Mouse (Mus musculus): Measurements from ENCODE around the gene Suco. TPM values are rescaled to one million over a fixed set of nuclear protein-coding genes. Genes with fewer than 3 reads are reported as not detected.
A peak's percentile ranks its signal among the peaks of the same experiment; 100 is the strongest.

The Suco gene
- polyA plus RNA-seq (2016; fragmentation: Nextera tagmentation; extraction: Ambion mirVana), result 13.3 and 16.3 TPM in 2 replicates

DNA sequence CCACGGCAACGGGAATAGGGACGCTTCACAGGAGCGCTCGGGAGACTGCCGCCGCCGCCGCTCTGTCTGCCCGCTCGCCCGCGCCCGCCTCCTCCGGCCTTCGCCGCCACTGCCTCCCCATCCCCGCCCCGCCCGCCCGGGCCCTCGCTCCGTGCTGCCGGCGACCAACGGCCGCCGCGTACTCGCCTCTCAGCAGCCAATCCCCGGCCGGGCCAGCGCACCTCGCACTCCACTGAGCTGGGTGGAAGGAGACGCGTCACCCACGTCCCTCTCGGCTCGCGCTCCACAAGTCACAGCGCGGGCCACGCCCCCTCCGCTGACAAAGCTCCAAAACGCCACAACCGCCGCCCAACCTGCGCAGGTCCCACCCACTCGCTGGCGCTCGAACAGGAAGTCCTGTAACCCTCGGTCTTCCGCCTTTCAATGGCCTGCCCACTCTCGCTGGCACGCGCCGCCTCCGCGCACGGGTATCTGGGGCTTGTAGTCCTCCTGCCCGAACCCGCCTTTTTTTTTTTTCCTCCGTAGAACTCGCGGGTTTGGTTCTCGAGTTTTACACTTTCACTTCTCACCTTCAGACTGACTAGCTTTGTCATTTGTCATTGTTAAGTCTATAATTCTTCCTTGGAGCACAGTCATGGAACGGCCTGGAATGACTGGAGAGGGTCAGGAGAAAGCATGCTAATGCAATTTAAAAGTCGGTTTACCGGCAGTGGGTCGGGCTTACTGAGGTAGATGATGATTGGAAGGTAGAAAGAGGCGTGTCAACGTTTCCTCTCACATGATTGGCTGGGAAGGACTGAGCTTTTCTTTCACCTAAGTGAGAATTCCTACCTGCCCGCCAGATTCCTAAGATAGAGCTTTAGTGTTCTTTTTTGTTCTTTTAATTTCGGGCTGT is at the start of gene Suco:
Gene Suco (minus strand): TSS at position 130 of the 895 bp plus-strand sequence.
- ATAC-seq, result peak; percentile 97
- peak within 1 kb of the TSS; percentile 100 for H3K27ac ChIP-seq
- H3K27me3 ChIP-seq (replicated peaks), result no peaks in the 10 kb centered on the region
- under 1% methylated on average over 66 of the region's 74 CpGs for WGBS (ENCODE audit: insufficient replicate concordance)
- H3K36me3 ChIP-seq, result 0 out of 2 replicates have a peak, but pooled peaks cover 3% of the 10 kb centered on the region
- no peaks in the 10 kb centered on the region for H3K9me3 ChIP-seq (replicated peaks)
- peak within 1 kb of the TSS; percentile 96 for H3K4me3 ChIP-seq
- H3K4me1 ChIP-seq, result peaks cover 36% of the 10 kb centered on the region
- H3K4me2 ChIP-seq, result peak within 1 kb of the TSS; percentile 78
- peak within 1 kb of the TSS; percentile 98 for H3K9ac ChIP-seq

DNA sequence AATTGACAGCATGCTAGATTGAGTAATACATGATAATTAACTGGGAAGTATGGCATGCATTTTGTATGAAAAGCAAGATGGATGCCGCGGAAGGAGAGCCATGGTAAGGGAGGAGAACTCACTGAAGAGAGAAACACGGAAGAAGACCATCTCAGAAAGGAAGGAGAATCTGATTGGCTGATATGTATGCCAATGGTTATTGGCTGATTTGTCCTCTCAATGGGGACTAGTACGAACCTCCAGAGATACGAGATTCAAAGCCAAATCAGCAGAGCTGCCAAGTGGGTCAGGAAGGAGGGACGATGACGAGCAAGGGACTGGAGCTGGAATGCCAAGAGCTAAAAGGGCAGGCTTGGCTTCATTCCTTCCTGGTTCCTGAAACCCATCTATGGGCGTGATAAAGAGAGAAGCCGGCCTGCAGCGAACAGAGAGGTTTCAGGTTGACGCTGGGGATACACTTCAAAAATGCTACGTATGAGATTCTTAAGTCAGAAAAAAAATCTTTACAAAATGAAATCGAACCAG is 48.9 kb upstream of the Suco start:
- WGBS (ENCODE audit: insufficient replicate concordance), result 79% methylated on average over 13 of the region's 13 CpGs
- H3K4me1 ChIP-seq, result no peaks in the 10 kb centered on the region
- no peak overlapping the region for H3K9ac ChIP-seq
- H3K9me3 ChIP-seq (replicated peaks), result no peaks in the 10 kb centered on the region
- H3K4me3 ChIP-seq, result no peak overlapping the region
- ATAC-seq, result no peak
- no peaks in the 10 kb centered on the region for H3K36me3 ChIP-seq
- no peaks in the 10 kb centered on the region for H3K27me3 ChIP-seq (replicated peaks)
- H3K4me2 ChIP-seq, result no peak overlapping the region
- no peak overlapping the region for H3K27ac ChIP-seq

DNA sequence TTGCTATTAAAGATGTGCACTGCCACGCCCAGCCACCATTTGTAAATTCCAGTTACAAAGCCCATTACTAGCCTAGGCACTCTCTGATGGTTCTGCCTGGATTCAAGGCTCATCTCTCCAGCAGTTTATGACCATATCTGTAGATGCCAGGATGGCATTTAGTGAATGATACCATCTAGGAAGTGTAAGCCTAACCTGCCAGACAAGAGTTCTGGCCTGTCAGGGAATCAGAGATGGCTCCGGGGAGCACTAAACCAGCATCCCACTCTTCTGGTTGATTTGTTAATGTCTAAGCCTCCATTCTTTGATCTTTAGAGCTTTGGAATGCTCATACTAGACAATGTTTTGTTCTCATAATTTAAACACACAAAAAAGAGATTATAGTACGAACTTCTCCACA is 47.8 kb upstream of the Suco start:
- Histone ChIP-seq H3K4me2 (no peak overlapping the region), H3K27ac (no peak overlapping the region), H3K9me3 (replicated peaks) (no peaks in the 10 kb centered on the region), H3K27me3 (replicated peaks) (no peaks in the 10 kb centered on the region), H3K9ac (no peak overlapping the region), H3K36me3 (no peaks in the 10 kb centered on the region), H3K4me1 (peaks cover 5% of the 10 kb centered on the region; the same call in 1 of the 2 replicates), H3K4me3 (no peak overlapping the region)
- no peak for ATAC-seq
- 73% methylated on average over 3 of the region's 3 CpGs for WGBS (ENCODE audit: insufficient replicate concordance)

DNA sequence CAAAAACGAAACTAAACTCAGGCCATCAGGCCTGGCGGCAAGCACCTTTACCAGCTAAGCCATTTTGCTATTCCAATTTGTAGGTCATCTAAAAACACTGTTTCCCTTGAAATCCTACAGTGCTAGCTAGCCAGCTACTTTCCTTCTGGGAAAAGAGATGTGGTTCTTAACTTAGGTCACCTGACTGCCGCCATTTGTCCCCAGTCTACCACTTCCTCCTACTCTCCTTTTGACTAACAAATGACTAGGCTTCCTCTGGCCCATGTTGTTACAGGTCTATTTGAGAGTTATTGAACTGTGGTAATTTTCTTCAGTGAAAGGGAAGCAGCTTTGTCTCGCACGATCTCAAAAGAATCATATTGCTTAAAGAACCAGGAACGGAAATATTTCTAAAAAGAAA is 45.4 kb upstream of the Suco start:
- peaks cover 16% of the 10 kb centered on the region; the same call in 1 of the 2 replicates for H3K4me1 ChIP-seq
- ATAC-seq, result no peak
- no peak overlapping the region for H3K27ac ChIP-seq
- no peaks in the 10 kb centered on the region for H3K36me3 ChIP-seq
- no peaks in the 10 kb centered on the region for H3K27me3 ChIP-seq (replicated peaks)
- H3K9me3 ChIP-seq (replicated peaks), result no peaks in the 10 kb centered on the region
- H3K4me2 ChIP-seq, result no peak overlapping the region
- 71% methylated on average over 6 of the region's 6 CpGs for WGBS (ENCODE audit: insufficient replicate concordance)
- no peak overlapping the region for H3K4me3 ChIP-seq
- no peak overlapping the region for H3K9ac ChIP-seq

DNA sequence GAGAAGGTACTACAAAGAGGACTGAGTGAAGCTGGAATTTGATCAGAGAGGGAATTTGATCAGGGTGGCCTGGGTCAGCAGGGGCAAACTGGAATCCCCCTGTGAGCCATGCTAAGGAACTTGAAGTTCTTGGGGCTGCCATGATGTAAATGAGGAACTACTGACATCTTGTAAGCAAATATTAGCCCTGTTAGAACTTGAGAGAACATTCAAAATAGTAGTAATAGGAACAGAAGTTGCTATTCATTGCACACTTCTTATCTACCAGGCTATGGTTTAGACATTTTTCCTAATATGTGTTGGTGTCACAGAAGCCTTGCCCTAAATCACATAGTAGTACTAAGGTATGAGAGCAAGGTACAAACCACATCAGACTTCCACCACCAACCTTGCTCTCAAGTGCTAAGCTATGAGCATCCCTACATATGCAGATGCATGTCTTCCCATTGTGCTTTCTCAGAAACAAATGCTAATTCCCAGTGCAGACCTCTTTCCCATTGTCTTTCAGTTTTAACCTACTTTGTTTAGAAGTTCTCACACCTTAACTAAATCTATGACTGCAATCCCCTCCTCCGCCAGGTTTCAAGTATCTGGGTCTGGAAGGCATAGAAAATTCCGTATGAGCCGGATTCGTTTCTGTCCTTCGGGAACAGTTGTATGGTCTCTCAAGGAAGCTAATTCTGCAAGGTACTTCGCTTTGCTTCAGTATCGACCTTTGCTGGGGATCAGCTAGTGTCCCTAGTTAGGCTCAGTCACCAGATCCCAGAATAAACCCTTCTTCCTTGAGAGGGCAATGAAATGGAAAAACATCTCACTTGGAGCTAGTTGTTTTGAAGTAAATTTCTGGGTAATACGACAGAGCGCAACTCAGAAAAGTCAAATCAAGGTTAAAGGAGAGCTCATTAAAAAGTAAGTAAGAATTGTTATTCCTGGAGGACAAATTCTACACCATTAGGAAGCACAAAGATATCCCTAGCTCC is 44.3 kb upstream of the Suco start:
- H3K27ac ChIP-seq, result no peak overlapping the region
- WGBS (ENCODE audit: insufficient replicate concordance), result 79% methylated on average over 9 of the region's 9 CpGs
- ATAC-seq, result no peak
- H3K4me3 ChIP-seq, result no peak overlapping the region
- no peaks in the 10 kb centered on the region for H3K36me3 ChIP-seq
- H3K9me3 ChIP-seq (replicated peaks), result no peaks in the 10 kb centered on the region
- H3K4me2 ChIP-seq, result no peak overlapping the region
- H3K9ac ChIP-seq, result no peak overlapping the region
- peaks cover 16% of the 10 kb centered on the region; the same call in 1 of the 2 replicates for H3K4me1 ChIP-seq
- no peaks in the 10 kb centered on the region for H3K27me3 ChIP-seq (replicated peaks)

DNA sequence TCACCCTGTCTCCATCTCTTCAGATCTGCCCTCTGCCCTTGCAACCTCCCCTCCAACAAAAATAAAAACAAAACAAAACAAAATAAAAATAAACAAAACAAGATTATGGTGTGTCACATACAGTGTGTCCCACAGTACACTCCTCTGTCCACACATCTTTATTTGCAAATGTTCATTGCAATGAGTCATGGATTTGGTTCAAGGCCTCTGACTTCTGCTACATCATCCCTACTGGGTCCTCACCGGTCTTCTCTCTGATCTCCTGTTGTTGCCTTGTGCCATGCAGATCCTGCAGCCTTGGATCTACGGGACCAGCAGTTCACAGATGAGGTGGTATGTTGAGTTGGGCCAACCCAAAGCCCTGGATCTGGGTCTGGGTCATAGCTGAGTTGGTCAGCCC is 43.1 kb upstream of the Suco start:
- Histone ChIP-seq H3K27ac (no peak overlapping the region), H3K4me3 (no peak overlapping the region), H3K4me1 (peaks cover 16% of the 10 kb centered on the region; the same call in 1 of the 2 replicates), H3K4me2 (no peak overlapping the region), H3K9me3 (replicated peaks) (no peaks in the 10 kb centered on the region), H3K9ac (no peak overlapping the region), H3K36me3 (no peaks in the 10 kb centered on the region), H3K27me3 (replicated peaks) (no peaks in the 10 kb centered on the region)
- 71% methylated on average over 2 of the region's 2 CpGs for WGBS (ENCODE audit: insufficient replicate concordance)
- 0 out of 2 replicates have a peak, but pooled peaks have one; percentile 33 for ATAC-seq

DNA sequence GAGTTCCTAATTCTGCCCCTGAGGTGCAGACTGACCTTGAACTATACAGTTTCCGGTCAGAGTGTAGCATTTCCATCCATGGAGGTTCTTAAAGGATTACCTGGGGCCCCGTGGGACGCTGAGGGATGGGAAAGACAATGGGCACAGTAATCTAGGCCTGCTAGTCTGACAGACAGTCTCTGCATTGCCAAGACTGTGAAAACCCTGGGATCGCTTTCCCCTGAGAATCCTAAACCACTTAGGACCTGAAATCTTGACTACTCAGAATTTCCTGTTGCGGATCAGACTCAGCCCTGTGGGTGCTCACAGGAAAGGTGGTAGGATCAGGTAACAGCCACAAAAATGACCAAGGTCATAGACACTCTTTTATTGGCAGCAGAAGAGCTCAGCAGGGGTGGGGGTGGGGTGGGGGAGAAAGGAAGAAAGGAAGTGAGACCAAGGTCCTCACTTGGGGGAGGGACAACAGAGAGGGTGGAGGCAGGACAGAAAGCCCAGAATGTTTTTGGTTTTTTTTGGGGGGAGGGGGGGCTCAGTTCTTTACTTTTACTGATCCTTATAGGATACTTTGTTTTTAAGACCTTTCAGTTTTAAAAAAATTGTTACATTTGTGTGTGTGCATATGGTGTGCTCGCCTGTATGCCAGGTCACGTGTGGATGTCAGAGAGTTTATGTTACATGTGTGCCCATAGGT is 42.3 kb upstream of the Suco start:
- no peak overlapping the region for H3K4me3 ChIP-seq
- no peaks in the 10 kb centered on the region; the same call in 1 of the 2 replicates for H3K27me3 ChIP-seq (replicated peaks)
- 38% methylated on average over 7 of the region's 7 CpGs for WGBS (ENCODE audit: insufficient replicate concordance)
- H3K9me3 ChIP-seq (replicated peaks), result no peaks in the 10 kb centered on the region
- H3K36me3 ChIP-seq, result no peaks in the 10 kb centered on the region
- no peak overlapping the region for H3K27ac ChIP-seq
- H3K4me2 ChIP-seq, result no peak overlapping the region
- ATAC-seq, result no peak
- no peak overlapping the region for H3K9ac ChIP-seq
- peaks cover 16% of the 10 kb centered on the region; the same call in 1 of the 2 replicates for H3K4me1 ChIP-seq

DNA sequence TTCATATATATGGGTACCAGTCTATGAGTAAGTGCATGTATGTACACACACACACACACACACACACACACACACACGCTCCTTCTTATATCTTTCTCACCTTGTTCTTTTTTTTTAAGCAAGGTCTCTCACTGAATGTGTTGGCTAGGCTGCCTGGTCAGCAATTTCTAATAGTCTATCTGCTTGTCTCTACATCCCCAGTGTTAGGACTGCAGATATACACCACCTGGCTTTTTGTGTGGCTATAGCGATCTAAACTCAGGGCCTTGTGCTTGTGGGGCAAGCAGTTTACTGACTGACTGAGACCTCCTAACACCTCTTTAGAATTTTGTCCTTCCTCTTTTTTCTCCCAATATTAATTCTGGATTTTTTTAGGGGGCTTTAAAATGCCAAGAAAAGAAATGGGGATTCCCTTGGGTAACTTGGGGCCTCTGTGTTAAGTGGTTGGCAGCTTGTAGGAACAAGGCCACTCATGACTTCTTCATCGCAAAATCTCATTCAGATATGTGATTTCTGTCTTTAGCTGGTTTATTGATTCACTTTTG is 41.5 kb upstream of the Suco start:
- ATAC-seq, result no peak

DNA sequence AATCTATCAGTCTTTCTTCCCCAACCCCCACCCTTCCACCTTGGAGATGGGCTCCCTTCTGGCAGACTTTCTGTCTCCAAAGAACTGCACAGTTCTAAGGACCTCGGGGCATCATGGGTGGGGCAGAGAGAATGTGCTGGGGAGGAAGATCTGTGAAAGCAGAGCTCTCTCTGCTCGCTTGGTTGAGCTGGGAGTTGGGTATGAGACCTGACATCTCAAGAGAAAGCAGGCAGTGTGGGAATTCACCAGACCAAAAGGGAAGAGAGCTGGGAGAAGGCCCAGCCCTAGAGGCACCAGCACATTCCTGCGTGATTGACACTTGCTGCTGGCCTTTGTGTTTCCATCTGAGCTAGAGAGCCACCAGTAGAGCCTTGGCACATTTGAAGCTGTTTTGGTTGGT is 39.6 kb upstream of the Suco start:
- Histone ChIP-seq H3K27ac (no peak overlapping the region), H3K27me3 (replicated peaks) (no peaks in the 10 kb centered on the region; the same call in 1 of the 2 replicates), H3K9me3 (replicated peaks) (no peaks in the 10 kb centered on the region), H3K9ac (no peak overlapping the region), H3K4me2 (no peak overlapping the region), H3K36me3 (no peaks in the 10 kb centered on the region), H3K4me1 (peaks cover 16% of the 10 kb centered on the region; the same call in 1 of the 2 replicates), H3K4me3 (no peak overlapping the region)
- no peak for ATAC-seq
- 59% methylated on average over 3 of the region's 3 CpGs for WGBS (ENCODE audit: insufficient replicate concordance)

More for the DNA sequence above, 41.5 kb upstream of the Suco start:
- no peak overlapping the region for H3K27ac ChIP-seq
- peaks cover 16% of the 10 kb centered on the region; the same call in 1 of the 2 replicates for H3K4me1 ChIP-seq
- H3K9ac ChIP-seq, result no peak overlapping the region
- no peaks in the 10 kb centered on the region; the same call in 1 of the 2 replicates for H3K27me3 ChIP-seq (replicated peaks)
- H3K9me3 ChIP-seq (replicated peaks), result no peaks in the 10 kb centered on the region
- no peak overlapping the region for H3K4me2 ChIP-seq
- H3K36me3 ChIP-seq, result no peaks in the 10 kb centered on the region
- no peak overlapping the region for H3K4me3 ChIP-seq
- 76% methylated on average over 3 of the region's 3 CpGs for WGBS (ENCODE audit: insufficient replicate concordance)

DNA sequence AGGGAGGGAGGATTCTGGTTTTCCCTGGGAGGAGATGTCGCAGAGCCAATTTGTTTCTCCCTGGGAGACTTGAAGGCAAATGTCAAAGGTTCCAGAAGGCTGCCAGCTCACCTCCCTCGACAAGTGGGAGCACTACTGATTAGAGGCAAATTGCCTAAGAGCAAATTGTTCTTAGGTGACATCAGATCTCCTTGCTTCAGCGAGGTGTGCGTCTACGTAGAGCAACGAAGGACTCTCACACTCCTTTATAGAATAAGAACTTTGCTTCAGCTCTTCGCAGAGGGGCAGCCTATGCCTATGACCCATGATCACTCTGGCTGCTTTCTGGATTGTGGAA is 37.1 kb upstream of the Suco start:
- Histone ChIP-seq H3K4me3 (no peak overlapping the region), H3K4me2 (no peak overlapping the region), H3K27me3 (replicated peaks) (no peaks in the 10 kb centered on the region; the same call in 1 of the 2 replicates), H3K9ac (no peak overlapping the region), H3K9me3 (replicated peaks) (no peaks in the 10 kb centered on the region), H3K27ac (no peak overlapping the region), H3K36me3 (no peaks in the 10 kb centered on the region), H3K4me1 (0 out of 2 replicates have a peak, but pooled peaks cover 3% of the 10 kb centered on the region)
- WGBS (ENCODE audit: insufficient replicate concordance), result 70% methylated on average over 7 of the region's 7 CpGs
- ATAC-seq, result no peak
